Mouse (Mus musculus) hindbrain, embryonic 16.5 days (tissue): ENCODE results near the gene Jmjd1c. TPM values are rescaled to one million over a fixed set of nuclear protein-coding genes. Genes with fewer than 3 reads are reported as not detected.
A peak's percentile ranks its signal among the peaks of the same experiment; 100 is the strongest.

ENCODE experiments used
- ATAC-seq: fragments of 200-750 bp; cut with Nextera tagmentation; 2 replicates; pipeline ENCODE4 v1.8.0; 2017; ENCODE audit warnings: moderate TSS enrichment, moderate library complexity
- H3K27ac ChIP-seq: fragments of 300-500 bp; sonication (generic); 2 replicates; pipeline ENCODE4 v1.5.1; 2014; ENCODE audit warnings: low read depth, mild to moderate bottlenecking, control low read depth, low read length, moderate library complexity
- H3K27me3 ChIP-seq: fragments of 300-500 bp; sonication (generic); replicated peaks from 2 replicates; pipeline ENCODE4 v1.6.1; 2014; ENCODE audit warnings: low read length; ENCODE audit not compliant: control insufficient read depth, insufficient read depth
- H3K36me3 ChIP-seq: fragments of 300-500 bp; sonication (generic); 2 replicates; pipeline ENCODE4 v1.6.1; 2014; ENCODE audit warnings: mild to moderate bottlenecking, low read length, moderate library complexity, mixed read lengths; ENCODE audit not compliant: control insufficient read depth, insufficient read depth
- H3K4me1 ChIP-seq: fragments of 300-500 bp; sonication (generic); 2 replicates; pipeline ENCODE4 v1.6.1; 2014; ENCODE audit warnings: low read depth, low read length; ENCODE audit not compliant: control insufficient read depth, insufficient read depth
- H3K4me2 ChIP-seq: fragments of 300-500 bp; sonication (generic); 2 replicates; pipeline ENCODE4 v1.6.1; 2014; ENCODE audit warnings: mild to moderate bottlenecking, low read length, control low read depth, moderate library complexity
- H3K4me3 ChIP-seq: fragments of 300-500 bp; sonication (generic); 2 replicates; pipeline ENCODE4 v1.5.1; 2014; ENCODE audit warnings: mild to moderate bottlenecking, low read length, control low read depth, moderate library complexity
- H3K9ac ChIP-seq: fragments of 300-500 bp; sonication (generic); 2 replicates; pipeline ENCODE4 v1.6.1; 2014; ENCODE audit warnings: low read depth, mild to moderate bottlenecking, control low read depth, low read length, moderate library complexity
- H3K9me3 ChIP-seq: fragments of 300-500 bp; sonication (generic); 2 replicates; pipeline ENCODE4 v1.6.1; 2014; ENCODE audit warnings: mild to moderate bottlenecking, low read length, moderate library complexity; ENCODE audit not compliant: control insufficient read depth
- WGBS: fragments of 180-500 bp; shearing (Covaris S2); extraction: QIAGEN DNeasy Blood & Tissue Kit; methylation state at CpG from one replicate; pipeline ENCODE4 v1.1.7; 2014; 5-methylcytosine and 5-hydroxymethylcytosine counted together
- polyA plus RNA-seq: library from polyadenylated mRNA; unstranded; fragments of >200 nt; fragmentation: Nextera tagmentation; extraction: Ambion mirVana; gene quantifications from 2 replicates; pipeline ENCODE4 v1.2.1, GENCODE M21; 2015

Gene Jmjd1c
- polyA plus RNA-seq, 1 experiment from 2014 or later = 33.4 TPM

DNA sequence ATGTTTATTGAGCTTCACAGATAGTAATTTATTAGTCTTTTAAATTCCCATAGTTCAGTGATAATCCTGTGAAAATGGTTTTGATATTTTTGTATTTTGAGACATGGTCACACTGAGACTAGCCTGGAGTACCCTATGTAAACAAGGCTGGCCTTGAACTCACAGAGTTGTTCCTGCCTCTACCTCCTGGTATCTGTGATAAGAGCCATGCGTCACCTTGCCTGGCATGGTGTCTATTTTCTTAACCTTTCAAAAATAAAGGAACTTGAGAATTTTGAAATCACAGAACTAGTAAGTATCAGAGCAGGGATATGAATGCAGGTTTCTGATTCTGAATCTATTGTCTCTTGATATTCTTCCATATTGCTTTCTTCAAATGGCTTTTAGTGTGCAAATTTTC is 35.8 kb downstream of the Jmjd1c start:
- no peaks in the 10 kb centered on the region for H3K27me3 ChIP-seq
- H3K9ac ChIP-seq = no peak overlapping the region
- peaks cover 11% of the 10 kb centered on the region for H3K4me1 ChIP-seq
- H3K4me2 ChIP-seq = no peak overlapping the region
- H3K36me3 ChIP-seq = no peaks in the 10 kb centered on the region
- no peak for ATAC-seq
- 90% methylated on average over 1 of the region's 1 CpGs for WGBS
- H3K27ac ChIP-seq = no peak overlapping the region
- no peak overlapping the region for H3K4me3 ChIP-seq
- no peaks in the 10 kb centered on the region for H3K9me3 ChIP-seq

DNA sequence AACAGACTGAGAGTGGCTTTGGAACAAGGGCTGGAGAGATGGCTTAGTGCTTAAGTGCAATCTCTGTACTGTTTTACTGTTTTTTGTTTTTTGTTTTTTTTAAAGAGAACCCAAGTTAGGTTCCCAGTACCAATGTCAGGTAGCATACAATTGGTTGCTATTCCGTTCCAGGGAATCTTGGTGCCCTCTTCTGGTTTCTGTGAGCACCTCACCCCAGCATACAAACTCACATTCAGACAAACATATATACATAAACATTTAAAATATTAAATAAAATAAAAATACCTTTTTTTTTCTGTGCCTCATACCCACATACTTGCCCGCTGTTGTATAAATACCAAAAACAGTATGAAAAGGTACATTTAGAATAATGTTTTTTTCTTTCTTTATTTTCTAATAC is 38.4 kb downstream of the Jmjd1c start:
- Histone ChIP-seq H3K9ac (no peak overlapping the region), H3K4me1 (no peaks in the 10 kb centered on the region; the same call in 1 of the 2 replicates), H3K9me3 (no peaks in the 10 kb centered on the region), H3K36me3 (no peaks in the 10 kb centered on the region), H3K27ac (no peak overlapping the region), H3K4me2 (no peak overlapping the region), H3K4me3 (no peak overlapping the region), H3K27me3 (no peaks in the 10 kb centered on the region)
- 93% methylated on average over 2 of the region's 2 CpGs for WGBS
- no peak for ATAC-seq

DNA sequence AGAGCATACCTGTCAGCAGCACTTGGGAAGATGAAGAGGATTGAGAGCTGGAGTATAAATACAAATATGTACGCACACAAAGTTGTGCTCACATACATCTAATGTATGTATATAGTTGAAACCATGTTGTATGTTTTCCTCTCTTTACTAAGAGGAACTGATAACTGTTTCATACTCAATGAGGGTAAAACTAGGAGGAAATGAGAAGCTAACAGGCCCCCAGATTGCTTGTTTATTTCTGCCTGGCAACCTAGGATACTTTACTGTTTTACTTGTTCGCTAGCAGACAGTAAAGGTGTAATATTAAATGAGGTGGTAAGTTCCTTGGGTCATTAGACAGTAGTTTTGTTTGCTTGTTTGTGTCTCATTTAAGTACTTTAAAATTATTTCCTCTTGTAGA is 41.5 kb downstream of the Jmjd1c start:
- 96% methylated on average over 2 of the region's 2 CpGs for WGBS

DNA sequence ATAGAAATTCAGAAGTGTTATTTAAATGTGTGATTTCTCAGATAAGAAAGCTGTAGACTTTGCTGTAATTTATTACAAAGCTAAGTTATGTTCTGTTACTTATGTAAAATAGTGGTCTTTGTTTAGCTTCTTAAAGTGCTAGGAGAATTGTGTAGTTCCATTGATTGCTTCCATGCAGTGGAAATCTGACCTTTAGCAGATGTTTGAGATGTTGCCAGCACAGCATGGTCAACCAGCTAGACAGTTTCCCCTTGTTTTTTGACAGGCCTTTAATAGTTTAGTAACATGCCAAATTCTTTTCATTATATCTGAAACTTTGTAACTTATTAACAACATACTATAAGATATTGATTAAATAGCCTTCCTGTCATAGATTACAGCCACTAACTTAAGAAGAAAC is 47.7 kb downstream of the Jmjd1c start:
- H3K4me2 ChIP-seq = no peak overlapping the region
- no peaks in the 10 kb centered on the region for H3K9me3 ChIP-seq
- H3K4me1 ChIP-seq = no peaks in the 10 kb centered on the region
- H3K9ac ChIP-seq = no peak overlapping the region
- H3K4me3 ChIP-seq = no peak overlapping the region
- no peak overlapping the region; the same call in 1 of the 2 replicates for H3K27ac ChIP-seq
- no peaks in the 10 kb centered on the region for H3K36me3 ChIP-seq
- no peak for ATAC-seq
- H3K27me3 ChIP-seq = no peaks in the 10 kb centered on the region

More for the DNA sequence above, 41.5 kb downstream of the Jmjd1c start:
- Histone ChIP-seq H3K4me3 (no peak overlapping the region), H3K27ac (no peak overlapping the region), H3K4me2 (no peak overlapping the region), H3K9ac (no peak overlapping the region), H3K4me1 (no peaks in the 10 kb centered on the region), H3K36me3 (no peaks in the 10 kb centered on the region), H3K9me3 (no peaks in the 10 kb centered on the region), H3K27me3 (no peaks in the 10 kb centered on the region)
- ATAC-seq = no peak

DNA sequence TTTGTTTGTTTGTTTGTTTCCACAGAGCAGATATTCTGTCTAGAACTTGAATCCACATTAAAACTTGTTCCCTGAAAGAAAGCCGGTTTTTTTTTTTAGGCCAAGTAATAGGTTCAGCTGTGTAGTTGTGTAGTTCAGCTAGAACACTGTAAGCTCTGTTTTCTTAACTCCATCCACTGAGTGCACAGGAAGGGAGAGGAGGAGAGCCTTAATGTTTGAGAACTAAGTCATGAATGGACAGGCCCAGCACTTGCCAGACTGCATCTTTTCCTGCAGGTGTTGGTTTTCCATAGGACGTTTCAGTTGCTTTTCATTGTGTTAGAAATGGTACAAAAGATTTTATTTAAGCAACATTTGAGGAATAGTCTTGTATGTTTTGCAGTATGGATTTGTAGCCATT is 48.3 kb downstream of the Jmjd1c start:
- Histone ChIP-seq H3K4me1 (no peaks in the 10 kb centered on the region), H3K9ac (no peak overlapping the region), H3K27me3 (no peaks in the 10 kb centered on the region), H3K4me2 (no peak overlapping the region), H3K4me3 (no peak overlapping the region), H3K9me3 (no peaks in the 10 kb centered on the region), H3K27ac (no peak overlapping the region), H3K36me3 (no peaks in the 10 kb centered on the region)
- ATAC-seq = peak; percentile 60; the same call in 1 of the 2 replicates
- 65% methylated on average over 2 of the region's 2 CpGs for WGBS

DNA sequence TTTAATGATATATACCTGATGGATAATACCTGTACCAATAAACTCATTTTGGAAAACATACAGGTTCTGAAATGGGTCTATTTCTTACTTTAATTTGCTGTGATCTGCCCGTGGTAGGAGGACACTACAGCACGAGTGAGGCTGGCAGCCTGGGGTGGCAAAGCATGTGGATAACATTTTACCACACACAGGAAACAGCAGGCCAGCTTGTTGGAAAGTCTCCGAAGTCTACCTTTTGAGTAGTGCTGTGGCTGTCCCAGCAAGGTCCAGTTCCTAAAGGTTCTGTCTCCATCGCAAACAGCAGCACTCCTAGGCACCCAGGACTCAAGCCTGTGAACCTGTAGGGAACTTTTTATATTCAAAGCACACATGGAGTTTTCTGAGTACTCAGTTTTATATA is 49.7 kb downstream of the Jmjd1c start:
- Histone ChIP-seq H3K4me2 (no peak overlapping the region), H3K4me3 (no peak overlapping the region), H3K4me1 (no peaks in the 10 kb centered on the region), H3K27ac (no peak overlapping the region), H3K9ac (no peak overlapping the region), H3K27me3 (no peaks in the 10 kb centered on the region), H3K36me3 (no peaks in the 10 kb centered on the region), H3K9me3 (no peaks in the 10 kb centered on the region)
- WGBS = 87% methylated on average over 4 of the region's 4 CpGs
- ATAC-seq = no peak

DNA sequence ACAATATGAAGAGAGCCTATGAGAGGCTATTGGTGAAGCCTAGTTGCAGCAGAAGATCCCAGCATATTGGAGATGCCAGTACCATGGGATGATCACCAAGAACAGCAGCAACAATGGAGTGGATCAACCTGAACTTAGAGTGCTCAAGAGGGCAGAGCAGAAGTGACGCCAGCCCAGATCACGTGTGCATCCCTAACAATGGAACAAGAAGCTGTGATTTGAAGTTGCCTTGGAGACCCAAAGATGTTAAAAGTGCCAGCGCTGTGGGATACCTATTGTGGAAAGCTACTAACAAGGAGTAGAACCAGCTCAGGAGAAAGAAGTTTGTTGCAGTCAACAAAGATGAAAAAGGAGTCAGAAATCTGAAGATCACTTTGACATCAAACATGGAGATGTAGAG is 55.8 kb downstream of the Jmjd1c start:
- Histone ChIP-seq H3K9me3 (no peaks in the 10 kb centered on the region), H3K4me1 (no peaks in the 10 kb centered on the region), H3K4me3 (no peak overlapping the region), H3K27ac (no peak overlapping the region), H3K36me3 (no peaks in the 10 kb centered on the region), H3K9ac (no peak overlapping the region), H3K4me2 (no peak overlapping the region), H3K27me3 (no peaks in the 10 kb centered on the region)
- no peak for ATAC-seq
- WGBS = 76% methylated on average over 3 of the region's 3 CpGs

DNA sequence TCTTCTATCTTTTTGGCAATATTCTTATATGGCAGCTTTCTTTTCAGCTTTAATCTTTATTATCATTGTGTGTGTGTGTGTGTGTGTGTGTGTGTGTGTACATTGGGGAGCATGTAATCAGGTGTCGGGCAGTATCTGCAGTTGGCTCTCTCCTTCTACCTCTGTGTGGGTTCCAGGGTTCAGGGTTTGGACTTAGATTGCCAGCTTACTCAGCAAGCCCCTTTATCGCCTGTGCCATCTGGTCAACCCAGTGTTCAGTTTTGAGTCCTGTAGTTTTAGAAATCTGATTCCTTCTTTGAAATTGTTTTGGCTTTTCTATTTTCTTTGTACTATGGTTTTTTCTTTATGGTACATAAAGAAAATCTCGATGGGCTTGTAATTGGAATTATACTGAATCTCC is 58.7 kb downstream of the Jmjd1c start:
- Histone ChIP-seq H3K4me2 (no peak overlapping the region), H3K36me3 (peaks cover 2% of the 10 kb centered on the region; the same call in 1 of the 2 replicates), H3K4me1 (no peaks in the 10 kb centered on the region), H3K9ac (no peak overlapping the region), H3K9me3 (no peaks in the 10 kb centered on the region), H3K27ac (no peak overlapping the region), H3K4me3 (no peak overlapping the region), H3K27me3 (no peaks in the 10 kb centered on the region)
- no peak for ATAC-seq
- 89% methylated on average over 3 of the region's 3 CpGs for WGBS

DNA sequence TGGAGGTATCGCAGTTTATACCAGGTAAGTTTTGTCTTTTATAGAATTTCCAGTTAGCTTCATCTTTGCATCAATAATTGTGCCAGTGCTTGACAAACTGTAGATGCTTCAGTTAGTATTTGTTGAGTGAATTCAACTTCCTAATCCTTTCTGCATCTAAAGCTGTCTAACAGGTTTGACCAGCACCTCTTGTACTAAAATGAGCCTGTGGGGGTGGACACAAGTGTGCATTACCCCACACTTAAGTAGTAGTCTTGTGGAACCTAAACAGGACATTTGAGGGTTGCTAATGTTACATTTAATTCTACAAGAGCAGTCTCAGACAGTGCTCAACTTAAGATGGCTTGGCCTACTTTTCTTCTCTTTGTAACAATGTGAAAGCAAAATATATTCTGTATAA is 78.1 kb downstream of the Jmjd1c start:
- no peaks in the 10 kb centered on the region for H3K36me3 ChIP-seq
- H3K4me3 ChIP-seq = no peak overlapping the region
- H3K27ac ChIP-seq = no peak overlapping the region
- H3K4me1 ChIP-seq = no peaks in the 10 kb centered on the region
- no peak overlapping the region for H3K4me2 ChIP-seq
- no peak overlapping the region for H3K9ac ChIP-seq
- no peaks in the 10 kb centered on the region for H3K27me3 ChIP-seq
- WGBS = 100% methylated on average over 1 of the region's 1 CpGs
- ATAC-seq = no peak
- no peaks in the 10 kb centered on the region for H3K9me3 ChIP-seq

DNA sequence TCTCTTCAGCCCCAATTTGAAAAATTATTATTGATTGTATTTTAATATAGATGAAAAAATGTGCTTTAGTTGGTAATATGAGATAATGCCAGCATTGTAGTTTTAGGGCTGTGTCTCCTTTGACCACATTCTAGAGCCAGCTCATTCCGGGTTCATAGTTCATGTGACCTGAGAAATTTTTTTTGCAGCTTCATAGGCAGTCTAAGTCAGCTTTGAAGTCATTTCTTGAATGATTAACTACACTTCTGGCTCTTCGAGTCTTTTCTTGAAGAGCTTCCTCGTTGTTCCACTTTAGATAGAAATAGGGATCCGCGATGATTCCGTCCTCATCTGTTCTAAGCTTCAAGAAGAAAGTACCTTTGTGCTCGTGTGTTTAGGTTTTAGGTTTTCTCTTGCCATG is 80.1 kb downstream of the Jmjd1c start:
- 85% methylated on average over 7 of the region's 7 CpGs for WGBS
- no peak overlapping the region for H3K4me2 ChIP-seq
- no peak for ATAC-seq

More for the DNA sequence above, 80.1 kb downstream of the Jmjd1c start:
- no peak overlapping the region for H3K27ac ChIP-seq
- no peak overlapping the region for H3K4me3 ChIP-seq
- H3K27me3 ChIP-seq = no peaks in the 10 kb centered on the region
- no peaks in the 10 kb centered on the region for H3K4me1 ChIP-seq
- H3K9ac ChIP-seq = no peak overlapping the region
- no peaks in the 10 kb centered on the region for H3K36me3 ChIP-seq
- H3K9me3 ChIP-seq = no peaks in the 10 kb centered on the region
